Mouse (Mus musculus) forebrain, embryonic 15.5 days (tissue): Measurements from ENCODE around the gene Lrrc8d. TPM values are rescaled to one million over a fixed set of nuclear protein-coding genes. Genes with fewer than 3 reads are reported as not detected.
A peak's percentile ranks its signal among the peaks of the same experiment; 100 is the strongest.

Source experiments
- ATAC-seq: fragments of 200-750 bp; cut with Nextera tagmentation; replicated peaks from 2 replicates; pipeline ENCODE4 v1.8.0; 2017; ENCODE audit warnings: mild to moderate bottlenecking, moderate TSS enrichment, moderate library complexity
- H3K27ac ChIP-seq: fragments of 300-500 bp; sonication (generic); replicated peaks from 2 replicates; pipeline ENCODE4 v1.5.1; 2015; ENCODE audit warnings: mild to moderate bottlenecking, inconsistent platforms
- H3K27me3 ChIP-seq: fragments of 300-500 bp; sonication (generic); 2 replicates; pipeline ENCODE4 v1.6.1; 2015; ENCODE audit warnings: inconsistent platforms
- H3K36me3 ChIP-seq: fragments of 300-500 bp; sonication (generic); 2 replicates; pipeline ENCODE4 v1.6.1; 2015; ENCODE audit warnings: mild to moderate bottlenecking, inconsistent platforms
- H3K4me1 ChIP-seq: fragments of 300-500 bp; sonication (generic); 2 replicates; pipeline ENCODE4 v1.6.1; 2015; ENCODE audit warnings: inconsistent platforms
- H3K4me2 ChIP-seq: fragments of 300-500 bp; sonication (generic); replicated peaks from 2 replicates; pipeline ENCODE4 v1.6.1; 2015; ENCODE audit warnings: mild to moderate bottlenecking, inconsistent platforms
- H3K4me3 ChIP-seq: fragments of 300-500 bp; sonication (generic); 2 replicates; pipeline ENCODE4 v1.5.1; 2015; ENCODE audit warnings: mild to moderate bottlenecking, inconsistent platforms
- H3K9ac ChIP-seq: fragments of 300-500 bp; sonication (generic); replicated peaks from 2 replicates; pipeline ENCODE4 v1.6.1; 2015; ENCODE audit warnings: mild to moderate bottlenecking, inconsistent platforms
- H3K9me3 ChIP-seq: fragments of 300-500 bp; sonication (generic); 2 replicates; pipeline ENCODE4 v1.6.1; 2016; ENCODE audit warnings: inconsistent platforms
- WGBS: fragments of 180-500 bp; shearing (Covaris S2); methylation state at CpG from one replicate; pipeline ENCODE4 v1.1.7; 2015; ENCODE audit warnings: mixed read lengths; 5-methylcytosine and 5-hydroxymethylcytosine counted together
- polyA plus RNA-seq: library from polyadenylated mRNA; unstranded; fragments of >200 nt; fragmentation: Nextera tagmentation; extraction: Ambion mirVana; gene quantifications from 2 replicates; pipeline ENCODE4 v1.2.1, GENCODE M21; 2015

Lrrc8d gene
- polyA plus RNA-seq, 1 experiment from 2014 or later: 38.2 TPM

GRCm38 (mm10) chr5:105787577-105787976, 87.8 kb downstream of the Lrrc8d start:
- Histone ChIP-seq H3K9me3 (no peaks in the 10 kb centered on the region), H3K9ac (no peak overlapping the region), H3K27ac (no peak overlapping the region), H3K4me2 (no peak overlapping the region), H3K4me1 (peaks cover 38% of the 10 kb centered on the region), H3K27me3 (no peaks in the 10 kb centered on the region), H3K4me3 (no peak overlapping the region), H3K36me3 (no peaks in the 10 kb centered on the region)
- ATAC-seq: no peak
- WGBS: 41% methylated on average over 10 of the region's 10 CpGs

- 90% methylated on average over 5 of the region's 5 CpGs for WGBS
- Histone ChIP-seq H3K4me3 (no peak overlapping the region), H3K9ac (no peak overlapping the region), H3K4me1 (peaks cover 50% of the 10 kb centered on the region), H3K4me2 (no peak overlapping the region), H3K27ac (no peak overlapping the region), H3K36me3 (no peaks in the 10 kb centered on the region), H3K9me3 (no peaks in the 10 kb centered on the region), H3K27me3 (no peaks in the 10 kb centered on the region)
- no peak for ATAC-seq
Measured at GRCm38 (mm10) chr5:105789801-105790200, 90.0 kb downstream of the Lrrc8d start.

DNA sequence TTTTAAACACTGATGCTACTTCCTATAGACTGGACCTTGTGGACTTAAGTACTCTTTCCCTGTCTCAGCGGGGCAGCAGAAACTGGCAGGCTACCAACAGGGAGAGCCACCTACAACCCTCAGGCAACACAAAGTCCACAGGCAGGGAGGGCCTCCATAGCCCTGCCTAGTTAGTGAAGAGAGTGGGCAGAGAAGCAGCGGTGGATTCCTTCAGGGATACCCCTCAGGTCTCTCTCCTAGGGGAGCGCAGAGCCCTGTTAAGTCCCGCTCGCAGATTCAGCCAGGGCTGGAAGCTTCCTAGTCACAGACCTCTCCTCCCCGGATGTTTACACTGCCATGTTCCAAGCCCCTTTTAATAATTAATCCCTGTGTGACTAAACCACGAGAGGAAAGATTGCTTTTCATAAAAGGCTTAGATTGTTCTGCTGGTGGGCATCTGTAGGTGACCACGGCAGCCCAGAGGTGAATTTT, 92.6 kb downstream of the Lrrc8d start:
- Histone ChIP-seq H3K9ac (0 out of 2 replicates have a peak overlapping the region, but pooled peaks have one; percentile 1), H3K27me3 (no peaks in the 10 kb centered on the region), H3K36me3 (no peaks in the 10 kb centered on the region), H3K9me3 (no peaks in the 10 kb centered on the region), H3K27ac (peak overlapping the region; percentile 44), H3K4me3 (no peak overlapping the region), H3K4me2 (peak overlapping the region; percentile 19; the same call in 1 of the 2 replicates), H3K4me1 (peaks cover 31% of the 10 kb centered on the region)
- WGBS: 27% methylated on average over 8 of the region's 8 CpGs
- ATAC-seq: peak; percentile 39

DNA sequence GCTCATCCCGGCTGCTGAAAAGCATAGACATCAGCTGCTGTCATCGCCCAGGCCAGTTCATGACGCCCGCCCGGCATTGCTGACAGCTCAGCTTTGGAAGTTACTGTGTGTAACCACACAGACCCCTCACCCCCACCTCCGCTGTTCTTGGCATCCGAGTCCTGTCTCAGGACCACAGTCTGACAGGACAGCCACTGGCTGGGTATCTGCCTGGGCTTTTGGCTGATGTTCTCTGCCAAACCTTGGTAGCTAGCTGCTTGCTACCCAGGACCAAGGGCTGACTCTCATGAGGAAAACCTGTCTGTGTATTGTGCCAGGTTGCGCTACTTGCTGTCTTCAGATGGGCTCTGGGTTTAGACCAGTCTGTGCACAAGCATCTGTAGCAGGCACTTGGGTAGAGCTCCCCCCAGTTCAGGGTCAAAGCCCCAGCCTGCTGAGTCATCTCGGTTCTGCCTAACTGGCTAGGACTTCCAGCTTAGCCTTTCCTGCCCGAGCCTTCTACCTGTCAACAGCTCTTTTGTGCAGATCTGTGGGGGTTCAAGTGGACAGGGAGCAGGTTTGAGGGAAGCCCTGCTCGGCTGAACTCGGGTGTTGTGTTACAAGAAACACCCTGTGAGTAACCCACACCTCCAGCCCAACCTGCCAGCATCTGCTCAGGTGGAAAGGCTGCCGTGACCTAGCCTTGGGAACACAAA, 93.2 kb downstream of the Lrrc8d start:
- H3K4me1 ChIP-seq: peaks cover 24% of the 10 kb centered on the region
- H3K4me2 ChIP-seq: peak overlapping the region; percentile 19; the same call in 1 of the 2 replicates
- H3K9ac ChIP-seq: 0 out of 2 replicates have a peak overlapping the region, but pooled peaks have one; percentile 1
- ATAC-seq: peak; percentile 66
- peak overlapping the region; percentile 44 for H3K27ac ChIP-seq
- WGBS: 22% methylated on average over 13 of the region's 13 CpGs
- H3K4me3 ChIP-seq: no peak overlapping the region
- no peaks in the 10 kb centered on the region for H3K36me3 ChIP-seq
- H3K9me3 ChIP-seq: no peaks in the 10 kb centered on the region
- no peaks in the 10 kb centered on the region for H3K27me3 ChIP-seq

DNA sequence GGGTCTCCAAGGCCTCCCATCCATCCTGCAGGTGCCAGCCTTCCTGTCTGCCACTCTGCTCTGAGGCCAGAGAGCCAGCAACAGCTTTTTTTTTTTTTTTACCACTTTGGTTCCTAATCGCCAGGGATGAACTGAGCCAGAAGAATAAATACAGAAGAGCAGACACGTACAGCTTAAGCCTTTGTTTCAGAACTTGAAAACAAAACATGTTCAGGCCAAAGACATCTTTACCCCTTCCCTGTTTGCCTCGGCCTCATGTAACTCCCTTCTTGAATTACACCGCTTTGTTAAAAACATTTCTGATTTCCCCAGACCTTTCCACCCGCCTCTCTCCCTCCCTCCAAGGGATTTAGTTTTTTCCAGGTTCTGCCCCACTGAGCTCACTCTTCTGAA, 93.8 kb downstream of the Lrrc8d start:
- ATAC-seq: no peak
- WGBS: 36% methylated on average over 5 of the region's 5 CpGs
- H3K9ac ChIP-seq: 0 out of 2 replicates have a peak overlapping the region, but pooled peaks have one; percentile 1

DNA sequence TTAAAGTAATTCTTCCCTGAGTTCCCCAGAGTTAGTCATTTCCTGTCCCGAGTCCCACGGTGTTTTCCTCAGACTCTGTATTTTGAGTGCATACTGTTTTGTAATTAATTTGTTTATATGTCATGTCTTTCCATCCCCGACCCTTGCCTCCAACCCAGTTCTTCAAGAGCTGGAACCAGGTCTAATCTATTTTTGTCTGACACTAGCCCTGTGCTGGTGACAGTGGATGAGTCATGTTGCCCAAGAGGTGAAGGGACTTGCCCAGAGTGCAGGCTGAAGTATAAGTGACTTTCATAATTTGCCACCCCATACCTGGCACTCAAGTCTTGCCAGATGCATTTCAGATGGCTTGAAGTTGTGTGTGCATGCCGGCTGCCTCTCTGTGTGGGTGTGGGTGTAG, 98.7 kb downstream of the Lrrc8d start:
- H3K4me3 ChIP-seq: no peak overlapping the region
- H3K4me1 ChIP-seq: peaks cover 20% of the 10 kb centered on the region
- no peaks in the 10 kb centered on the region for H3K36me3 ChIP-seq
- no peaks in the 10 kb centered on the region for H3K27me3 ChIP-seq
- no peak overlapping the region for H3K27ac ChIP-seq
- no peak overlapping the region for H3K4me2 ChIP-seq
- no peak overlapping the region for H3K9ac ChIP-seq
- no peak for ATAC-seq
- WGBS: 95% methylated on average over 4 of the region's 4 CpGs
- H3K9me3 ChIP-seq: no peaks in the 10 kb centered on the region

More for the DNA sequence above, 93.8 kb downstream of the Lrrc8d start:
- no peaks in the 10 kb centered on the region for H3K36me3 ChIP-seq
- no peaks in the 10 kb centered on the region for H3K9me3 ChIP-seq
- no peak overlapping the region for H3K4me3 ChIP-seq
- H3K4me1 ChIP-seq: peaks cover 23% of the 10 kb centered on the region
- H3K27ac ChIP-seq: peak overlapping the region; percentile 44
- no peak overlapping the region for H3K4me2 ChIP-seq
- H3K27me3 ChIP-seq: no peaks in the 10 kb centered on the region

GRCm38 (mm10) chr5:105799850-105800635, 100.3 kb downstream of the Lrrc8d start:
- peaks cover 16% of the 10 kb centered on the region for H3K4me1 ChIP-seq
- 22% methylated on average over 13 of the region's 13 CpGs for WGBS
- no peak overlapping the region for H3K4me3 ChIP-seq

DNA sequence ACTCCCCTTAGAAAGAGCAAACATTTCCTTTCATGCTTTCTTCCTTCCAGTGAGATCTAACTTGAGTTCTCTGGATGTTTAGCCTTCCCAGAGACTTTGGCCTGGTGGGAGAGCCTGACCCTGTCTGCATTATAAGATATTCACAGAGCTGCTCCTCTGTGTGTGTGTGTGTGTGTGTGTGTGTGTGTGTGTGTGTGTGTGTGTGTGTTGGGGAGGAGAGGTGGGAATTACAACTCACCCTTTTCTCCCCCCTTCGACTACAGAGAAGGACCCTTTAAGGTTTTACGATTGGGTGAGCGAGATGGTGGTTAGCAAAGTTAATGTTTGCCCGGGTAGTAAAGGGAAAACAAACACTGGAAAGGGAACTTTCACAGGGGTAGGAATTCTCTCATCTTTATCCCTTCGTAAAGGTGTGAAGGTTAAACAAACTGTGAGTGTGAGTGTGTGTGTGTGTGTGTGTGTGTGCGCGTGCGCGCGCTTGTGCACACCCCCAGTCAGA, 101.3 kb downstream of the Lrrc8d start:
- Histone ChIP-seq H3K4me2 (no peak overlapping the region), H3K27me3 (no peaks in the 10 kb centered on the region), H3K4me1 (peaks cover 16% of the 10 kb centered on the region), H3K36me3 (no peaks in the 10 kb centered on the region), H3K9ac (no peak overlapping the region), H3K4me3 (no peak overlapping the region), H3K9me3 (no peaks in the 10 kb centered on the region), H3K27ac (no peak overlapping the region)
- 86% methylated on average over 9 of the region's 10 CpGs for WGBS
- ATAC-seq: no peak

More at GRCm38 (mm10) chr5:105799850-105800635, 100.3 kb downstream of the Lrrc8d start:
- Histone ChIP-seq H3K27ac (peak overlapping the region; percentile 38), H3K36me3 (no peaks in the 10 kb centered on the region), H3K4me2 (no peak overlapping the region), H3K9me3 (no peaks in the 10 kb centered on the region), H3K9ac (no peak overlapping the region), H3K27me3 (no peaks in the 10 kb centered on the region)
- 0 out of 2 replicates have a peak, but pooled peaks have one; percentile 38 for ATAC-seq

- WGBS: 93% methylated on average over 12 of the region's 12 CpGs
- Histone ChIP-seq H3K36me3 (no peaks in the 10 kb centered on the region), H3K4me2 (no peak overlapping the region), H3K9ac (no peak overlapping the region), H3K27ac (no peak overlapping the region), H3K4me3 (no peak overlapping the region), H3K27me3 (no peaks in the 10 kb centered on the region), H3K9me3 (no peaks in the 10 kb centered on the region), H3K4me1 (peaks cover under 1% of the 10 kb centered on the region; the same call in 1 of the 2 replicates)
- no peak for ATAC-seq
Measured at GRCm38 (mm10) chr5:105805955-105806354, 106.2 kb downstream of the Lrrc8d start.

DNA sequence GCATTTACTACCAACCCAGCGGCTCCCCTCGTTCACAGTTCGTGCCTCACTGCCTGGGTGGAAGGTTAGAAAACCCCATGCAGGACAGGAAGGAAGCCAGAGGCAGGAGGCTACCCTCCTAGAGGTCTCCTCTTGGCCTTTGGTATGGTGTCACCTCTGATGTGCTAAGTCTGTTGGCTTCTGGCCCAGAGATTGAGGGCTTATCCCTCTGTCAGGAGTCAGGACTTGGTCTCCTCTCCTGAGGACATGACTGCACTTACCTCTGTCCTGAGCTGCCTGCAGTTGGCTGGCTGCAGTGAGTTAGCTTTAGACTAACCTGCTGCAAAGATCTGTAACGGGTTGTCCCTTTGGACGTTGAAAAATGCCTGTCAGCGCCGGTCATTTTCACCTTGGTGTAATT, 107.7 kb downstream of the Lrrc8d start:
- H3K9ac ChIP-seq: no peak overlapping the region
- 0 out of 2 replicates have a peak, but pooled peaks cover 1% of the 10 kb centered on the region for H3K9me3 ChIP-seq
- no peaks in the 10 kb centered on the region for H3K27me3 ChIP-seq
- H3K36me3 ChIP-seq: peaks cover 13% of the 10 kb centered on the region
- H3K4me1 ChIP-seq: no peaks in the 10 kb centered on the region
- no peak overlapping the region for H3K4me2 ChIP-seq
- H3K27ac ChIP-seq: no peak overlapping the region
- no peak overlapping the region for H3K4me3 ChIP-seq
- ATAC-seq: no peak
- WGBS: 80% methylated on average over 7 of the region's 7 CpGs

DNA sequence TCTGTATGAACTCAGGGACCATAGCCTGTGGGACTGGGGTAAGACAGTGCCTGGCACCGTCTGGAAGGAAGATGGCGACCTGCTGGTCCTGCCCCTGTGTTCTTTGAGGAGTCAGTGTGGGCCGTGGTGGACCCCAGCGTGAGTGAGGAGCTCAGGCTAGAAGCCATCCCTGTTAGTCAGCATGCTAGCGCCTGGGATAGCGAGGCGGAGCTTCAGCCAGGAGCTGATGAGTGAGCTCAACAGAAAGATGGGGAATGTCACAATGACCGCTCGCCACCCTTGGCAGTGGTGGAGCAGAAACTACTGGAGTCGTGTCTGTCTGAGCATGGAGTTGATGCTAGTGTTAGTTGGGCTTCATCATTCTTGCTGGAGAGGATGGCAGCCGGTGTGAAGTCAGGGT, 109.3 kb downstream of the Lrrc8d start:
- Histone ChIP-seq H3K36me3 (peaks cover 29% of the 10 kb centered on the region), H3K27ac (no peak overlapping the region), H3K4me2 (no peak overlapping the region), H3K27me3 (no peaks in the 10 kb centered on the region), H3K4me3 (no peak overlapping the region), H3K9me3 (0 out of 2 replicates have a peak, but pooled peaks cover 8% of the 10 kb centered on the region), H3K4me1 (no peaks in the 10 kb centered on the region), H3K9ac (no peak overlapping the region)
- no peak for ATAC-seq
- 89% methylated on average over 11 of the region's 11 CpGs for WGBS

DNA sequence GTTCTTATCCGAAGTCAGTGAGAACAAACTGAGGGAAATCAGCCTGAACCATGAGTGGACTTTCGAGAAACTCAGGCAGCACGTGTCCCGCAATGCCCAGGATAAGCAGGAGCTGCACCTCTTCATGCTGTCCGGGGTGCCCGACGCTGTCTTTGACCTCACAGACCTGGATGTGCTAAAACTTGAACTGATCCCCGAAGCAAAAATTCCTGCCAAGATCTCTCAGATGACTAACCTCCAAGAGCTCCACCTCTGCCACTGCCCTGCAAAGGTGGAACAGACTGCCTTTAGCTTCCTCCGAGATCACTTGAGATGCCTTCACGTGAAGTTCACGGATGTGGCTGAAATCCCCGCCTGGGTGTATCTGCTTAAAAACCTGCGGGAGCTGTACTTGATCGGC, 113.3 kb downstream of the Lrrc8d start:
- H3K27ac ChIP-seq: no peak overlapping the region
- no peak overlapping the region for H3K9ac ChIP-seq
- 97% methylated on average over 14 of the region's 14 CpGs for whole genome bisulfite sequencing
- H3K27me3 ChIP-seq: no peaks in the 10 kb centered on the region
- H3K4me2 ChIP-seq: no peak overlapping the region
- ATAC-seq: no peak
- H3K9me3 ChIP-seq: 0 out of 2 replicates have a peak, but pooled peaks cover 8% of the 10 kb centered on the region
- peaks cover 31% of the 10 kb centered on the region for H3K36me3 ChIP-seq
- no peak overlapping the region for H3K4me3 ChIP-seq
- peaks cover 12% of the 10 kb centered on the region for H3K4me1 ChIP-seq
